Mouse (Mus musculus) megakaryocyte, embryonic 14.5 days (primary cell): Measurements from ENCODE around the gene Dhcr24.

Experiments
- FLI1 ChIP-seq: IDR thresholded peaks from 2 replicates; pipeline ENCODE4 v1.6.1; 2012; ENCODE audit warnings: low read length, inconsistent platforms, mixed read lengths
- GATA1 ChIP-seq: IDR thresholded peaks from 3 replicates; pipeline ENCODE4 v1.6.1; 2012; ENCODE audit warnings: mixed read lengths, low read length, inconsistent platforms, borderline replicate concordance

GRCm38 (mm10) chr4:106527856-106528547 is 32.8 kb upstream of the Dhcr24 start:
- TF ChIP-seq GATA1, result no peak
- TF ChIP-seq FLI1, result no peak
